Mouse (Mus musculus) liver, embryonic 11.5 days (tissue): ENCODE data around the gene Pex19. TPM values are rescaled to one million over a fixed set of nuclear protein-coding genes. Genes with fewer than 3 reads are reported as not detected.

Experiments used
- ATAC-seq: fragments of 200-750 bp; cut with Nextera tagmentation; replicated peaks from 2 replicates; pipeline ENCODE4 v1.8.0; 2017; ENCODE audit warnings: moderate number of reproducible peaks, mild to moderate bottlenecking, moderate TSS enrichment, moderate library complexity; ENCODE audit not compliant: low FRiP score
- DNase-seq: peaks from one replicate; pipeline ENCODE4 v3.0.0-alpha.2; 2017; ENCODE audit warnings: low spot score
- H3K27ac ChIP-seq: fragments of 300-500 bp; sonication (generic); 2 replicates; pipeline ENCODE4 v1.5.1; 2014; ENCODE audit warnings: mild to moderate bottlenecking, low read depth, low read length, control low read depth
- H3K27me3 ChIP-seq: fragments of 300-500 bp; sonication (generic); replicated peaks from 2 replicates; pipeline ENCODE4 v1.6.1; 2014; ENCODE audit warnings: low read length, mixed read lengths; ENCODE audit not compliant: control insufficient read depth, insufficient read depth
- H3K36me3 ChIP-seq: fragments of 300-500 bp; sonication (generic); 2 replicates; pipeline ENCODE4 v1.6.1; 2014; ENCODE audit warnings: mild to moderate bottlenecking, low read length, moderate library complexity, mixed read lengths; ENCODE audit not compliant: control insufficient read depth, insufficient read depth
- H3K4me1 ChIP-seq: fragments of 300-500 bp; sonication (generic); replicated peaks from 2 replicates; pipeline ENCODE4 v1.6.1; 2014; ENCODE audit warnings: low read length, mixed read lengths; ENCODE audit not compliant: control insufficient read depth, insufficient read depth
- H3K4me2 ChIP-seq: fragments of 300-500 bp; sonication (generic); 2 replicates; pipeline ENCODE4 v1.6.1; 2014; ENCODE audit warnings: mild to moderate bottlenecking, control low read depth, moderate library complexity
- H3K4me3 ChIP-seq: fragments of 300-500 bp; sonication (generic); 2 replicates; pipeline ENCODE4 v1.5.1; 2014; ENCODE audit warnings: low read depth, low read length, control low read depth
- H3K9ac ChIP-seq: fragments of 300-500 bp; sonication (generic); 2 replicates; pipeline ENCODE4 v1.6.1; 2014; ENCODE audit warnings: low read depth, low read length, control low read depth
- H3K9me3 ChIP-seq: fragments of 300-500 bp; sonication (generic); 2 replicates; pipeline ENCODE4 v1.6.1; 2016; ENCODE audit warnings: low read length, inconsistent platforms, mixed read lengths; ENCODE audit not compliant: control insufficient read depth
- WGBS: fragments of 180-500 bp; shearing (Covaris S2); extraction: QIAGEN DNeasy Blood & Tissue Kit; methylation state at CpG from one replicate; pipeline ENCODE4 v1.1.7; 2014; 5-methylcytosine and 5-hydroxymethylcytosine counted together
- polyA plus RNA-seq: library from polyadenylated mRNA; unstranded; fragments of >200 nt; fragmentation: Nextera tagmentation; extraction: Ambion mirVana; gene quantifications from 2 replicates; pipeline ENCODE4 v1.2.1, GENCODE M21; 2014

Gene Pex19
- polyA plus RNA-seq, 1 experiment from 2014 or later: 81.8 TPM

- H3K9ac ChIP-seq: no peak overlapping the region
- H3K4me3 ChIP-seq: no peak overlapping the region
- H3K4me2 ChIP-seq: no peak overlapping the region
These were observed 34.0 kb downstream of the Pex19 start for GRCm38 (mm10) chr1:172160508-172160907.

GRCm38 (mm10) chr1:172162009-172162408 is 35.5 kb downstream of the Pex19 start:
- no peak overlapping the region for H3K4me3 ChIP-seq
- H3K27me3 ChIP-seq: no peaks in the 10 kb centered on the region
- H3K36me3 ChIP-seq: peaks cover 11% of the 10 kb centered on the region; the same call in 1 of the 2 replicates
- no peaks in the 10 kb centered on the region for H3K9me3 ChIP-seq
- no peak overlapping the region for H3K9ac ChIP-seq
- H3K4me1 ChIP-seq: peaks cover 9% of the 10 kb centered on the region
- no peak overlapping the region for H3K27ac ChIP-seq
- DNase-seq (no peak), ATAC-seq (no peak)
- H3K4me2 ChIP-seq: no peak overlapping the region
- 88% methylated on average over 1 of the region's 1 CpGs for WGBS

More at GRCm38 (mm10) chr1:172160508-172160907, 34.0 kb downstream of the Pex19 start:
- Histone ChIP-seq H3K36me3 (peaks cover 7% of the 10 kb centered on the region), H3K4me1 (peaks cover 9% of the 10 kb centered on the region), H3K9me3 (no peaks in the 10 kb centered on the region), H3K27ac (no peak overlapping the region), H3K27me3 (no peaks in the 10 kb centered on the region)
- DNase-seq (no peak), ATAC-seq (no peak)

GRCm38 (mm10) chr1:172162959-172163358 is 36.4 kb downstream of the Pex19 start:
- DNase-seq (no peak), ATAC-seq (no peak)
- Histone ChIP-seq H3K4me1 (peaks cover 9% of the 10 kb centered on the region), H3K27me3 (no peaks in the 10 kb centered on the region), H3K9ac (no peak overlapping the region), H3K27ac (no peak overlapping the region), H3K4me3 (no peak overlapping the region), H3K4me2 (no peak overlapping the region), H3K9me3 (no peaks in the 10 kb centered on the region), H3K36me3 (peaks cover 19% of the 10 kb centered on the region; the same call in 1 of the 2 replicates)
- WGBS: 88% methylated on average over 6 of the region's 6 CpGs

- H3K36me3 ChIP-seq: peaks cover 41% of the 10 kb centered on the region
- DNase-seq (no peak), ATAC-seq (no peak)
- H3K4me3 ChIP-seq: no peak overlapping the region
- no peaks in the 10 kb centered on the region for H3K9me3 ChIP-seq
- no peak overlapping the region for H3K27ac ChIP-seq
- H3K4me2 ChIP-seq: no peak overlapping the region
- H3K27me3 ChIP-seq: no peaks in the 10 kb centered on the region
- no peak overlapping the region for H3K9ac ChIP-seq
- WGBS: 92% methylated on average over 5 of the region's 5 CpGs
- no peaks in the 10 kb centered on the region for H3K4me1 ChIP-seq
These were observed 41.4 kb downstream of the Pex19 start for GRCm38 (mm10) chr1:172167911-172168310.

- no peak for ATAC-seq
- H3K4me1 ChIP-seq: no peaks in the 10 kb centered on the region
- WGBS: 93% methylated on average over 5 of the region's 5 CpGs
These were observed 43.3 kb downstream of the Pex19 start for GRCm38 (mm10) chr1:172169809-172170208.

GRCm38 (mm10) chr1:172172381-172172780 is 45.8 kb downstream of the Pex19 start:
- DNase-seq: no peak
- 93% methylated on average over 21 of the region's 21 CpGs for whole genome bisulfite sequencing
- Histone ChIP-seq H3K27ac (no peak overlapping the region), H3K36me3 (peaks cover 55% of the 10 kb centered on the region), H3K4me1 (no peaks in the 10 kb centered on the region), H3K9me3 (no peaks in the 10 kb centered on the region), H3K4me2 (no peak overlapping the region), H3K9ac (no peak overlapping the region), H3K4me3 (no peak overlapping the region), H3K27me3 (no peaks in the 10 kb centered on the region)
- no peak for ATAC-seq

More at GRCm38 (mm10) chr1:172169809-172170208, 43.3 kb downstream of the Pex19 start:
- no peak for DNase-seq
- Histone ChIP-seq H3K4me3 (no peak overlapping the region), H3K36me3 (peaks cover 56% of the 10 kb centered on the region), H3K27ac (no peak overlapping the region), H3K9me3 (no peaks in the 10 kb centered on the region), H3K4me2 (no peak overlapping the region), H3K27me3 (no peaks in the 10 kb centered on the region), H3K9ac (no peak overlapping the region)

- H3K4me3 ChIP-seq: no peak overlapping the region
- no peak overlapping the region for H3K9ac ChIP-seq
- no peaks in the 10 kb centered on the region for H3K9me3 ChIP-seq
- ATAC-seq: no peak
- WGBS: 88% methylated on average over 5 of the region's 5 CpGs
- no peaks in the 10 kb centered on the region for H3K4me1 ChIP-seq
- H3K36me3 ChIP-seq: peaks cover 54% of the 10 kb centered on the region
- no peaks in the 10 kb centered on the region for H3K27me3 ChIP-seq
- no peak overlapping the region for H3K27ac ChIP-seq
- H3K4me2 ChIP-seq: no peak overlapping the region
- DNase-seq: no peak
These were observed 46.6 kb downstream of the Pex19 start for GRCm38 (mm10) chr1:172173181-172173580.

- Histone ChIP-seq H3K4me1 (no peaks in the 10 kb centered on the region), H3K9ac (no peak overlapping the region), H3K4me3 (no peak overlapping the region), H3K27ac (no peak overlapping the region), H3K36me3 (peaks cover 43% of the 10 kb centered on the region), H3K9me3 (no peaks in the 10 kb centered on the region), H3K4me2 (no peak overlapping the region), H3K27me3 (no peaks in the 10 kb centered on the region)
- DNase-seq: no peak
- 92% methylated on average over 7 of the region's 7 CpGs for WGBS
- ATAC-seq: no peak
These were observed 51.2 kb downstream of the Pex19 start for GRCm38 (mm10) chr1:172177791-172178190.

GRCm38 (mm10) chr1:172179102-172179501 is 52.5 kb downstream of the Pex19 start:
- Histone ChIP-seq H3K4me2 (no peak overlapping the region), H3K4me3 (no peak overlapping the region), H3K4me1 (no peaks in the 10 kb centered on the region), H3K27ac (no peak overlapping the region), H3K27me3 (no peaks in the 10 kb centered on the region), H3K9me3 (no peaks in the 10 kb centered on the region), H3K36me3 (peaks cover 33% of the 10 kb centered on the region), H3K9ac (no peak overlapping the region)
- 86% methylated on average over 7 of the region's 7 CpGs for WGBS
- DNase-seq: no peak
- no peak for ATAC-seq
